Mouse (Mus musculus) urinary bladder, postnatal 36 days (tissue): ENCODE data around the gene Gm12216.
A peak's percentile ranks its signal among the peaks of the same experiment; 100 is the strongest.

ENCODE experiments used
- DNase-seq, 2 experiments: peaks; one replicate each; pipeline ENCODE4 v3.0.0; 2022; ENCODE audit warnings: low spot score in 2 of 2, mixed read lengths in 1 of 2

Gene Gm12216

GRCm38 (mm10) chr11:53795813-53796212 lies 63.2 kb downstream of the Gm12216 start:
- DNase-seq = no peak

- DNase-seq = peak in 1 of 2 experiments; percentile 35
These were observed 64.1 kb downstream of the Gm12216 start for GRCm38 (mm10) chr11:53794671-53795557.

- no peak for DNase-seq
These were observed 65.0 kb downstream of the Gm12216 start for GRCm38 (mm10) chr11:53794015-53794414.

- DNase-seq = no peak
These were observed 66.1 kb downstream of the Gm12216 start for GRCm38 (mm10) chr11:53792986-53793385.

- no peak for DNase-seq
These were observed 69.8 kb downstream of the Gm12216 start for GRCm38 (mm10) chr11:53789277-53789676.

- peak in 1 of 2 experiments; percentile 68 for DNase-seq
These were observed 70.9 kb downstream of the Gm12216 start for GRCm38 (mm10) chr11:53788196-53788595.

GRCm38 (mm10) chr11:53786058-53787031 lies 72.7 kb downstream of the Gm12216 start:
- DNase-seq = no peak

- no peak for DNase-seq
These were observed 73.6 kb downstream of the Gm12216 start for GRCm38 (mm10) chr11:53785311-53785936.

- DNase-seq = no peak
These were observed 75.8 kb downstream of the Gm12216 start for GRCm38 (mm10) chr11:53783288-53783687.

- DNase-seq = no peak
These were observed 77.1 kb downstream of the Gm12216 start for GRCm38 (mm10) chr11:53781964-53782363.

- no peak for DNase-seq
These were observed 77.8 kb downstream of the Gm12216 start for GRCm38 (mm10) chr11:53781201-53781775.

- no peak for DNase-seq
These were observed 78.8 kb downstream of the Gm12216 start for GRCm38 (mm10) chr11:53780262-53780661.

GRCm38 (mm10) chr11:53779808-53780207 lies 79.2 kb downstream of the Gm12216 start:
- DNase-seq = no peak

- DNase-seq = no peak
These were observed 80.6 kb downstream of the Gm12216 start for GRCm38 (mm10) chr11:53778455-53778854.

GRCm38 (mm10) chr11:53777736-53778135 lies 81.3 kb downstream of the Gm12216 start:
- DNase-seq = no peak

- no peak for DNase-seq
These were observed 84.3 kb downstream of the Gm12216 start for GRCm38 (mm10) chr11:53774659-53775255.

- DNase-seq = no peak
These were observed 85.3 kb downstream of the Gm12216 start for GRCm38 (mm10) chr11:53773641-53774360.

- no peak for DNase-seq
These were observed 86.0 kb downstream of the Gm12216 start, which contains the start of gene Gm17334 for GRCm38 (mm10) chr11:53773087-53773486. Gene Gm17334, minus strand, starts transcription at chr11:53773187.

- DNase-seq = no peak
These were observed 86.5 kb downstream of the Gm12216 start for GRCm38 (mm10) chr11:53772536-53772935.
